Mouse (Mus musculus) hindlimb bud, embryonic 11.5 days (tissue): ENCODE data around the gene Tigit.
A peak's percentile ranks its signal among the peaks of the same experiment; 100 is the strongest.

Experiments
- DNase-seq: peaks from one replicate; pipeline ENCODE4 v3.0.0-alpha.2; 2012; ENCODE audit warnings: low read depth, low spot score; ENCODE audit errors: extremely low spot score

Tigit gene

GRCm38 (mm10) chr16:43663978-43664579, at the start of gene Tigit:
Gene Tigit (minus strand): TSS chr16:43664146.
- DNase-seq = no peak

DNA sequence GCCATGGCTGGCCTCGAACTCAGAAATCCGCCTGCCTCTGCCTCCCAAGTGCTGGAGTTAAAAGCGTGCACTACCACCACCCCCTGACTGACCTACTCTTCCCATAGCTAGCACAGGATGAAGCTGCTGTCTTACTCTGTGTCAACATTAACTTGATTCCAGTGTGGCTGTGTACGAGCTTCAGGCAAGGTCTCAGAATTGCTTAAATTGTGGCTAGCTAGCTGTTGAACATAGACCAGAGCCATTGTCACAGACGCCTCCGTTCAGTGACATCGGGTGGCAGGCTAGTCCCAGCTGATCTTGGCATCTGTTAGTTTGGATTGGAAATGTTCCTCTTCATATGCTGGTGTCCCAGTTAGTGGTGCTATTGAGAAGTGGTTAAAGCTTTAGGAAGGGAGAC, 47.4 kb upstream of the Tigit start:
- no peak for DNase-seq

GRCm38 (mm10) chr16:43710651-43711050, 46.7 kb upstream of the Tigit start:
- DNase-seq = no peak

- DNase-seq = no peak
These were observed 46.2 kb upstream of the Tigit start for GRCm38 (mm10) chr16:43710134-43710475.

DNA sequence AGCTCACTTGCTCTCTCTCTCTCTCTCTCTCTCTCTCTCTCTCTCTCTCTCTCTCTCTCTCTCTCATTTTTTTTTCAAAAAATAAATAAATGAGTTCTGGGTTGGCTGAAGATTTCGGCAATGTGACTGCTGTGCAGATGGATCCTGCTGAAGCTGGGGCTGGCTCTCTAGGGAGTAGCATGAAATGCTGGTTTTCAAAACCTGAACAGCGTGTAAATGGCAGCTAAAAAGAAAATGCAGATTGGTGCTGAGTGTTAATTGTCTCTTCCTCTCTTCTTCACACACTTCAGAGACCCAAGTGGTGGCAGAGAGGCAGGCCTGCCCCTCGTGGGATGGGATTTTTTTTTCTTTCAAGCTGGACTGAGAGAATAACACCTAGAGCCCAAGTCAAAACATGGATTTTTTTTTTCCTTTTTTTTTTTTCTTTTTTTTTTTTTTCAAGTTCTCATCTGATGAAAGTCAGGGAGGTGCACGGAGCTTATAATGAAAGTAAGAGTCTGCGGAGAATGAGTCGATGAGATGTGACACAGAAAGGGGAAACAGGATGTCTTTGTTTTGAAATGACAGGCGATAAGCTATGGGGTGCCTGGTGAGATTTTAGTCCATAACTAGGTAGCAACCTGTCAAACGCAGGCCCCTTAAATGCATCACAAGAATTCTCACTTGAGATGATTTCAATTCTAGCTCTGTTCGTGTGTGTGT, 45.6 kb upstream of the Tigit start:
- DNase-seq = no peak

DNA sequence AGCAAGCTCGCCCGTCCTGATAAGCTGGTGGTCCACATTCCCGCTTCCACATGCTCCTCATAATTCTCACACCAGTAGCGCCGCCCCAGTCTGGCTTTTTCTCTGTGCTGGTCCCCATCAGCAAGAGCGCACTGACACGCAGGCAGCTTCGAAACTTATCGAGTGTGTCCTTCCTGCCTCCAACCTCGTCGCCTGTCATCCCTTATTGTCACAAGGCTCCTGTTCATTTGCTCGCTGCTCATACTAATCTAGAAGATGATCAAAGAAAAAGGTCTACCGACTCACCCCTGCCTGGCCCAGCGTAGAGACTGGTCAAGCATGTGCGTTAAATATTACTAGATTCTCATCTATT, 45.1 kb upstream of the Tigit start:
- no peak for DNase-seq

GRCm38 (mm10) chr16:43708335-43709061, 44.6 kb upstream of the Tigit start:
- DNase-seq = no peak

DNA sequence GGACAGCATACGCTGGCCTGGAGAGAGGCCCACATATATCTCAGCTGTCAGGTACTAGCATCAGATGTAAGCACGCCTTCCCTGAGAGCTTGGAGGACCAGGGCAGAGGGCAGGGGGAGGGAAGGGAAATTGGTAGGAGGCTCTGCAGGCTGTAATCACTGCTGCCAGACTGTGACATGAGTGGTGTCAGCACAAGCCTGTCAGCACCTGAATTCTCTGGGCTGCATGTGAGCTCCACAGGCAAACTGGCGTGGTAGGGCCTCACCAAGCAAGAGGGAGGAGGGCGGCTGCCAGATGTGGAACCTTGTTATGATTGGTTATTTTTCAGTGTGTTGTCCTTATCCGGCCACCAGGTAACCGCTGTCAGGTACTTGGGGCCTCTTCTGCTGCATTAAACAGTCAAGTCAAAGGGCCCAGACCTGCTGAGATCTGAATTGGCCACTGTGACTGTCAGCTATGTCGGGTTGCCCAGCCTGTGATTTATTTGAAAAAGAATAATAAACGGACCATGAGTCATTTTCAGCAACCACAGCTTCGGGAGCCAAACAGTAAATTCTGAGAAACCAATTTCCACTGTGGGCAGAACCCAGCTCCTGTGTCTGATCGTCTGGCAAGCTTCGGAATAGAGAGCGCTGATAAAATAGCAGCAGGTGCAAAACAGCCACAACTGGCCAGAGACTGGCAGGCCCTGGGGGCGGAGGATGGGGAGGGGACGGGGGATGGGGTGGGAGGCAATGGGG, 38.0 kb upstream of the Tigit start:
- peak; percentile 14 for DNase-seq

GRCm38 (mm10) chr16:43700575-43700974, 36.6 kb upstream of the Tigit start:
- DNase-seq = no peak

- no peak for DNase-seq
These were observed 35.0 kb upstream of the Tigit start for GRCm38 (mm10) chr16:43698735-43699649.

- no peak for DNase-seq
These were observed 33.8 kb upstream of the Tigit start for GRCm38 (mm10) chr16:43697772-43698171.

GRCm38 (mm10) chr16:43695852-43696251, 31.9 kb upstream of the Tigit start:
- no peak for DNase-seq

GRCm38 (mm10) chr16:43694104-43694503, 30.2 kb upstream of the Tigit start:
- DNase-seq = no peak

- no peak for DNase-seq
These were observed 28.7 kb upstream of the Tigit start for GRCm38 (mm10) chr16:43692611-43693010.

- DNase-seq = no peak
These were observed 27.8 kb upstream of the Tigit start for GRCm38 (mm10) chr16:43691741-43692140.

DNA sequence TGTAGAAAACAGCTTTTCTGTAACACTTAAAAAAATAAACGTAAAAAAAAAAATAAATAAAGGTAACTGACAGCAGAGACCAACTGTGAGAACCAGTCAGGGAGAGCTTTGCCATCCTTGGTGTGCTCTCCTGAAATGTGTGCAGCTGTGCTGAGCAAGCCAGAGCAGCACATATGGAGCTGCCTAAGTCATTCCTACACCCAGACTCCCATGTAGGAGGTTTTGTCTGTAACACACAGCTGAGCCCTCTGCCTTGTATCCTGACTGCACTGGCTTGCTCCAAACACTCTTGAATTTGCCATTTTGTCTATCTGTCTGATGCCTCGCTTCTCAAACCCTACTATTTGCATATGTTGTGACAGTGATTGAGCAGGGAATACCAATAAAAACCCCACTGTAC, 27.0 kb upstream of the Tigit start:
- DNase-seq = no peak

GRCm38 (mm10) chr16:43690211-43690690, 26.3 kb upstream of the Tigit start:
- DNase-seq = no peak

- no peak for DNase-seq
These were observed 24.0 kb upstream of the Tigit start for GRCm38 (mm10) chr16:43687968-43688367.

DNA sequence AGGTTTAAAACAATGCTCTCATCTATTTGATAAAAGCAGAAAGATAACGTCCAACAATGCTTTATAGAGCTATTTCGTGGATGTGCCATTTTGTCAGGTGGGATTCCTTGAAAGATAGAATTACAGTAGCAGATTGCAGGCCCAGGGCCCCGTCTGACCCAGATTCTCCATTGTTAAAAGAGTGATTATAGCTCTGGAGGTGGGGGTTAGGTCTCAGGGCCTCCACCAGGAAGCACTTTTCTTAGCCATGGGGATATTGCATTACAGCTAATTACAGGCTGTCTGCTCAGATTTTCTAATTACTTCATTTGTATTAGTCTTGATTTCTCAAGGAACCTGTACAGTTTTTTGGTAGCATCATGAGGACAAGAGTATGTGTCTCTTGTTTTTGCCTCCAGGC, 10.5 kb upstream of the Tigit start:
- no peak for DNase-seq

DNA sequence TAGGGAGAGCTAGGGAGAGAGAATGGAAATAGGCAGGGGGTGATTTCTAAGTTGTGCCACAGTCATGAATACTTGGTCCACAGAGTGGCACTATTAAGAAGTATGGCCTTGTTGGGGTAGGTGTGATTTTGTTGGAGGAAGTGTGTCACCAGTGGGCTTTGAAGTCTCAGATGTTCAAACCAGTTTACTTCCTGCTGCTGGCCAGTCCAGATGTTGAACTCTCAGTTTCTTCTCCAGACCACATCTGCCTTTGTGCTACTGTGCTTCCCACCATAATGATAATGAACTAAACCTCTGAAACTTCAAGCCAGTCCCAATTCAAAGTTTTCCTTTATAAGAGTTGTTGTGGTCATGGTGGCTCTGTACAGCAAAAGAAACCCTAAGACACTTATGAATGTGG, 8.8 kb upstream of the Tigit start:
- DNase-seq = no peak

GRCm38 (mm10) chr16:43671972-43672371, 8.0 kb upstream of the Tigit start:
- no peak for DNase-seq
